Mouse (Mus musculus): ENCODE data around the gene Chmp5. TPM values are rescaled to one million over a fixed set of nuclear protein-coding genes. Genes with fewer than 3 reads are reported as not detected.

Gene Chmp5
- total RNA-seq, 2 experiments from 2014 or later = 19.8 to 24.3 TPM

- Histone ChIP-seq H3K4me3 (no peak overlapping the region), H3K27ac (no peak overlapping the region)
- intact Hi-C loops (cut with DNase I) = no loop called here
- no peak for DNase-seq
- no peak for TF ChIP-seq CTCF (IDR thresholded peaks at IDR 0.05)
These were observed 15.3 kb downstream of the Chmp5 start for GRCm38 (mm10) chr4:40963536-40963935.

- intact Hi-C loops (cut with DNase I) = no loop called here
- DNase-seq = no peak
- no peak for TF ChIP-seq CTCF (IDR thresholded peaks at IDR 0.05)
- H3K27ac ChIP-seq = no peak overlapping the region; the same call in 1 of the 2 replicates
- H3K4me3 ChIP-seq = no peak overlapping the region
These were observed 21.0 kb downstream of the Chmp5 start for GRCm38 (mm10) chr4:40969161-40969560.

GRCm38 (mm10) chr4:40969781-40970591 lies 21.8 kb downstream of the Chmp5 start:
- peak overlapping the region; percentile 68 for H3K4me3 ChIP-seq
- peak overlapping the region; percentile 96 for H3K27ac ChIP-seq
- no peak for DNase-seq
- intact Hi-C loops (cut with DNase I) = loop anchor here (2.0 kb wide), 1 partner anchor 21 kb away; the partner anchor contains the start of genes Bag1 and Chmp5
- no peak for TF ChIP-seq CTCF (IDR thresholded peaks at IDR 0.05)

- intact Hi-C loops (cut with DNase I) = loop anchor here (2.0 kb wide), 1 partner anchor 22 kb away; the partner anchor contains the start of genes Bag1 and Chmp5
- Histone ChIP-seq H3K4me3 (peak overlapping the region; percentile 68), H3K27ac (peak overlapping the region; percentile 96)
- no peak for TF ChIP-seq CTCF (IDR thresholded peaks at IDR 0.05)
- no peak for DNase-seq
These were observed 22.3 kb downstream of the Chmp5 start for GRCm38 (mm10) chr4:40970592-40970841.

- no peak; the same call in 1 of the 2 replicates for TF ChIP-seq CTCF (IDR thresholded peaks at IDR 0.05)
- intact Hi-C loops (cut with DNase I) = loop anchor here (2.0 kb wide), 1 partner anchor 22 kb away; the partner anchor contains the start of genes Bag1 and Chmp5
These were observed 22.9 kb downstream of the Chmp5 start, which contains the start of gene Nfx1 for GRCm38 (mm10) chr4:40970842-40971701. Gene Nfx1 (plus strand): TSS chr4:40970906.

GRCm38 (mm10) chr4:40971744-40972143 lies 23.5 kb downstream of the Chmp5 start:
- DNase-seq = peak; percentile 36
- peak overlapping the region; percentile 68 for H3K4me3 ChIP-seq
- peak overlapping the region; percentile 96 for H3K27ac ChIP-seq
- intact Hi-C loops (cut with DNase I) = loop anchor here (2.0 kb wide), 1 partner anchor 23 kb away; the partner anchor contains the start of genes Bag1 and Chmp5
- peak; percentile 44 for TF ChIP-seq CTCF (IDR thresholded peaks at IDR 0.05)

More at GRCm38 (mm10) chr4:40970842-40971701, 22.9 kb downstream of the Chmp5 start, which contains the start of gene Nfx1:
- peak within 1 kb of the TSS; percentile 96 for H3K27ac ChIP-seq
- peak within 1 kb of the TSS; percentile 68 for H3K4me3 ChIP-seq
- DNase-seq = peak; percentile 97

- no peak overlapping the region for H3K4me3 ChIP-seq
- no peak overlapping the region; the same call in 1 of the 2 replicates for H3K27ac ChIP-seq
- TF ChIP-seq CTCF (IDR thresholded peaks at IDR 0.05) = no peak
- DNase-seq = no peak
- intact Hi-C loops (cut with DNase I) = no loop called here
These were observed 25.8 kb downstream of the Chmp5 start for GRCm38 (mm10) chr4:40974011-40974410.

- intact Hi-C loops (cut with DNase I) = no loop called here
- no peak for TF ChIP-seq CTCF (IDR thresholded peaks at IDR 0.05)
- no peak for DNase-seq
These were observed 27.5 kb downstream of the Chmp5 start for GRCm38 (mm10) chr4:40975678-40976077.

GRCm38 (mm10) chr4:40976651-40977050 lies 28.4 kb downstream of the Chmp5 start:
- H3K4me3 ChIP-seq = no peak overlapping the region
- H3K27ac ChIP-seq = no peak overlapping the region
- intact Hi-C loops (cut with DNase I) = no loop called here
- no peak for TF ChIP-seq CTCF (IDR thresholded peaks at IDR 0.05)
- DNase-seq = no peak

More at GRCm38 (mm10) chr4:40975678-40976077, 27.5 kb downstream of the Chmp5 start:
- Histone ChIP-seq H3K27ac (no peak overlapping the region), H3K4me3 (no peak overlapping the region)

GRCm38 (mm10) chr4:40979430-40979829 lies 31.2 kb downstream of the Chmp5 start:
- intact Hi-C loops (cut with DNase I) = no loop called here
- no peak overlapping the region for H3K27ac ChIP-seq
- no peak overlapping the region for H3K4me3 ChIP-seq
- no peak for TF ChIP-seq CTCF (IDR thresholded peaks at IDR 0.05)
- DNase-seq = no peak

- Histone ChIP-seq H3K4me3 (no peak overlapping the region), H3K27ac (peak overlapping the region; percentile 71; the same call in 1 of the 2 replicates)
- intact Hi-C loops (cut with DNase I) = no loop called here
- TF ChIP-seq CTCF (IDR thresholded peaks at IDR 0.05) = no peak
- DNase-seq = no peak
These were observed 34.3 kb downstream of the Chmp5 start for GRCm38 (mm10) chr4:40982486-40982885.

- H3K27ac ChIP-seq = peak overlapping the region; percentile 71
- intact Hi-C loops (cut with DNase I) = no loop called here
- no peak for TF ChIP-seq CTCF (IDR thresholded peaks at IDR 0.05)
- H3K4me3 ChIP-seq = no peak overlapping the region
- DNase-seq = peak; percentile 89
These were observed 35.5 kb downstream of the Chmp5 start for GRCm38 (mm10) chr4:40983686-40984085.
